In the genomic region with DNA sequence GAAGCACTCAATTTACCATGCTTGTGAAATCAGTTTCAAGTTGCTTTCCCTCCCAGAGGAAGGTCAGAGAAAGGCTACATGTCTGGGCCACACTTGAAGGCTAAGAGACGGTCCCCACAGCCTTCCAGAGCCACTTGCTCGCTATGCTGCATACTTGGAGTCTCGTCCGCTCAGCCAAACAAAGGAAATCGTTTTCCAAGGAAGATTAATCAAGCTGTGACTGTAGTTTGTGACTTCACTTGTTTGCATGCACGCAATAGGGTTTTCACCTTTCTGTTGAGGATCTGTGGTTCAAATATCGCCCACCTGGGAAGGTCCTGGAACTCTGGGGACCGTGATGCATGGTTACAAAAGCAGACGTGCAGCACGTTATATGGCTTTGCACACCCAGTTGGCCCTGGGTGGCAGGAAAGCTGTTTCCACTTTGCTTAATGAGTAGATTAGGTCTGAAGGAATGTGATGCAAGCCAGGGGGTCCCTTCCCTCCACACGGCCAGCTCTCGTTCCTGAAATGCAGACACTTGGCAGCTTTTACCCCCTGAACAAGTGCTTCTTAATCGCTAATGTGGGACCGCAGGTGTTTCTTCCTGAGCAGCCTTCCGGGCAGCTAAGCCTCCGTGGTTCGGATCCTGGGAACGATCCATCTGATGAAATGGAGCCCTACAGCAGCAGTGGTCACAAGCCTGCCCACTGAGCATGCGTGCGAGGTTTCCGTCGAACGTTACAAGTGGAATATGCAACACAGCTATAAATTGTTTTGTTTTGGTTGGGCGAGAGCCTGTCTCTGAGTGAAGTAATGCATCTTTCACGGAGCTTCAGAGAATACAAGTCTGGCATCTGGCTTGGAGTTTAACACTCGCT, we compare ENCODE assay signal across 10 mouse cellular contexts.
DNase-seq lines count a peak whose midpoint lies in the region; ATAC-seq lines count a peak whose summit lies in the region.
"Had no signal": no experiment of that assay in that cellular context is flagged by ENCODE, and none has a peak within 500 bp of the region (broad histone marks: within the 10 kb centered on the region; RNA-seq: fewer than 3 reads in every experiment).

No protein-coding gene starts in this region.

- H3K36me3 ChIP-seq in kidney, embryonic 16.5 days (ENCODE audit: insufficient read depth, low read length) = no peaks in the 10 kb centered on the region
- no peaks in the 10 kb centered on the region for H3K36me3 ChIP-seq in intestine, embryonic 15.5 days
- no peaks in the 10 kb centered on the region for H3K36me3 ChIP-seq in midbrain, embryonic 10.5 days
- H3K36me3 ChIP-seq: hindbrain, embryonic 13.5 days had no signal

- peaks cover 8% of the 10 kb centered on the region for H3K4me1 ChIP-seq in kidney, embryonic 16.5 days (ENCODE audit: insufficient read depth, low read length)
- H3K4me1 ChIP-seq in intestine, embryonic 15.5 days (replicated peaks) = peaks cover 4% of the 10 kb centered on the region; the same call in 1 of the 2 replicates
- no peaks in the 10 kb centered on the region for H3K4me1 ChIP-seq in midbrain, embryonic 10.5 days

- no peak for DNase-seq in kidney, postnatal 36 days
- DNase-seq in embryo, embryonic 9.5 days (ENCODE audit: extremely low spot score) = peak; percentile 20
- peak; percentile 38 for DNase-seq in mesoderm, embryonic 11.5 days (ENCODE audit: low read depth, low spot score)
- DNase-seq in natural killer cell, adult 2 months (ENCODE audit: low spot score in 2 of 2) = no peak
- no peak for DNase-seq in cerebellum, postnatal 36 days
- DNase-seq in midbrain, embryonic 10.5 days (ENCODE audit: low spot score) = no peak
- DNase-seq: gastrocnemius, postnatal 10 days had no signal

- no peak overlapping the region for H3K27ac ChIP-seq in kidney, embryonic 16.5 days (ENCODE audit: low read length)
- no peak overlapping the region for H3K27ac ChIP-seq in intestine, embryonic 15.5 days
- no peak overlapping the region for H3K27ac ChIP-seq in midbrain, embryonic 10.5 days (replicated peaks)
- H3K27ac ChIP-seq: hindbrain, embryonic 13.5 days had no signal

- H3K9ac ChIP-seq in kidney, embryonic 16.5 days (replicated peaks; ENCODE audit: low read length) = no peak overlapping the region
- H3K9ac ChIP-seq in intestine, embryonic 15.5 days = no peak overlapping the region
- H3K9ac ChIP-seq: hindbrain, embryonic 13.5 days had no signal

- H3K4me3 ChIP-seq in kidney, embryonic 16.5 days (ENCODE audit: low read length) = peak overlapping the region; percentile 10
- H3K4me3 ChIP-seq in intestine, embryonic 15.5 days (replicated peaks) = no peak overlapping the region
- H3K4me3 ChIP-seq in midbrain, embryonic 10.5 days = no peak overlapping the region
- H3K4me3 ChIP-seq: hindbrain, embryonic 13.5 days had no signal

- no peaks in the 10 kb centered on the region for H3K9me3 ChIP-seq in kidney, embryonic 16.5 days (ENCODE audit: low read length)
- H3K9me3 ChIP-seq in intestine, embryonic 15.5 days = no peaks in the 10 kb centered on the region
- no peaks in the 10 kb centered on the region for H3K9me3 ChIP-seq in midbrain, embryonic 10.5 days (replicated peaks)
- H3K9me3 ChIP-seq: hindbrain, embryonic 13.5 days had no signal

- peak overlapping the region; percentile 40 for H3K4me2 ChIP-seq in kidney, embryonic 16.5 days (replicated peaks; ENCODE audit: low read depth, low read length)
- peak overlapping the region; percentile 33 for H3K4me2 ChIP-seq in intestine, embryonic 15.5 days (replicated peaks)
- H3K4me2 ChIP-seq: hindbrain, embryonic 13.5 days had no signal

- WGBS in kidney, embryonic 16.5 days = 29% methylated on average over 26 of the region's 26 CpGs
- 47% methylated on average over 26 of the region's 26 CpGs for WGBS in intestine, embryonic 15.5 days
- whole genome bisulfite sequencing in midbrain, embryonic 10.5 days = 78% methylated on average over 26 of the region's 26 CpGs

- H3K27me3 ChIP-seq in kidney, embryonic 16.5 days (ENCODE audit: insufficient read depth, low read length) = no peaks in the 10 kb centered on the region
- H3K27me3 ChIP-seq in intestine, embryonic 15.5 days (replicated peaks) = no peaks in the 10 kb centered on the region
- H3K27me3 ChIP-seq in midbrain, embryonic 10.5 days (ENCODE audit: low read depth, poor library complexity, severe bottlenecking) = no peaks in the 10 kb centered on the region
- H3K27me3 ChIP-seq: hindbrain, embryonic 13.5 days had no signal

- peak; percentile 49; the same call in 1 of the 2 replicates for ATAC-seq in kidney, embryonic 16.5 days (ENCODE audit: low FRiP score, low TSS enrichment)
- no peak for ATAC-seq in intestine, embryonic 15.5 days

Comparison
In these comparisons a context has a peak if more than half of its experiments do, and no peak if none do; other contexts are left out.
1. DNase-seq: peak in embryo, embryonic 9.5 days (single experiment) and mesoderm, embryonic 11.5 days (single experiment); none in kidney, postnatal 36 days (0 of 2), natural killer cell, adult 2 months (0 of 2), cerebellum, postnatal 36 days (0 of 2) and midbrain, embryonic 10.5 days (single experiment).